Mouse (Mus musculus): ENCODE measurements at regions not wholly inside any gene's neighbourhood (a gene's known extent, or its start where the extent isn't known, plus 50 kb on each side); places are given as distances from the start of the nearest gene placed in this dataset.

DNA sequence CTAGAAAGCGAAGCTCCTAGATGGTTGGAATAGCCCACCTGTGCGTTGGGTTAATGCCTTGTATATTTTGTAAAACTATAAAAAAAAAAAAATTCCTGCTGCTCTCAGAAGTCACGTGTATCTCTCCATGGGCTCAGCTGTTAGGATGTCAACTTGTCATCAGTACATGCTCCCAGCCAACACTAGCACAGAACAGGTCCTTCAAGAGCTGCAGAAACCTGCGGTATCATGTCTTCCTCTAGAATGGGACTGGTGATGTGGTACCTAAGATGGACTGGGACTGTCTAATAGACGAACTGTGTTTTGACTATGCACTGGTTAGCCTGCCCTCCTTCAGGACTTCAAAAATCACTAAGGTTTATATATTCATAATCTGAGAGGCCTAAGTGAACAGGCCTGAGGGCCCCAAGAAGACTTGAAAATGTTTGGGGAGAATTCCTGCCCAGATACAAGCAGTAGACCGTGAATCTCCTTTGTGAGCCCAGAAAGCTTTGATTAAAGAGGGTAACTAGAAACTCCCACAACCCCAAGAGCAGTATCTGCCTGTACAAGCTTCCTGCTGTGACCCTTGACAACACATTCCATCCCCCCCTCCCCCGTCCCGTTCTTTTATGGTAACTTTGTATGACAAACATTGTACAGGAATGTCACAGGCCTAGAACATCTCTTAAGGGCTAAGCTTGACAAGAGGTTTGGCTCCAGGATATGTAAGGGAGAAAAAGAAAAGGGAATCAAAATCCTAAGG, 152.1 kb downstream of the Sox4 start:
- no peak for TF ChIP-seq POLR2A (IDR thresholded peaks at IDR 0.05; ENCODE audit: low read depth, low read length)
- TF ChIP-seq POLR2AphosphoS2 (IDR thresholded peaks at IDR 0.05; ENCODE audit: low read depth, low read length) = no peak
- TF ChIP-seq E2F4 (IDR thresholded peaks at IDR 0.05; ENCODE audit: insufficient replicate concordance, low read depth, low read length) = no peak
- TF ChIP-seq JUND (conservative IDR thresholded peaks at IDR 0.05; ENCODE audit: low read depth, low read length) = no peak
- TF ChIP-seq SIN3A (IDR thresholded peaks at IDR 0.05; ENCODE audit: low read length) = no peak
- TF ChIP-seq CTCF (conservative IDR thresholded peaks at IDR 0.05 in 1 of 2, IDR thresholded peaks at IDR 0.05 in 1 of 2; ENCODE audit: low read depth in 2 of 2, low read length in 2 of 2) = no peak
- no peak for TF ChIP-seq MAFK (IDR thresholded peaks at IDR 0.05; ENCODE audit: insufficient replicate concordance, low read length)
- no peak for TF ChIP-seq KAT2A (IDR thresholded peaks at IDR 0.05; ENCODE audit: insufficient replicate concordance, low read length)
- TF ChIP-seq MAX (IDR thresholded peaks at IDR 0.05; ENCODE audit: low read length) = no peak
- no peak for TF ChIP-seq SMC3 (IDR thresholded peaks at IDR 0.05; ENCODE audit: low read depth, low read length)
- TF ChIP-seq EP300 (IDR thresholded peaks at IDR 0.05; ENCODE audit: low read length) = no peak
- no peak for TF ChIP-seq PAX5 (IDR thresholded peaks at IDR 0.05; ENCODE audit: low read length)
- no peak for TF ChIP-seq ZC3H11A (IDR thresholded peaks at IDR 0.05; ENCODE audit: low read depth, low read length)
- no peak for TF ChIP-seq ZKSCAN1 (IDR thresholded peaks at IDR 0.05; ENCODE audit: borderline replicate concordance, low read depth, low read length)

Measured in CH12.LX (cell line).